Comparison of ENCODE assay signal across 28 mouse cellular contexts in the genomic region with DNA sequence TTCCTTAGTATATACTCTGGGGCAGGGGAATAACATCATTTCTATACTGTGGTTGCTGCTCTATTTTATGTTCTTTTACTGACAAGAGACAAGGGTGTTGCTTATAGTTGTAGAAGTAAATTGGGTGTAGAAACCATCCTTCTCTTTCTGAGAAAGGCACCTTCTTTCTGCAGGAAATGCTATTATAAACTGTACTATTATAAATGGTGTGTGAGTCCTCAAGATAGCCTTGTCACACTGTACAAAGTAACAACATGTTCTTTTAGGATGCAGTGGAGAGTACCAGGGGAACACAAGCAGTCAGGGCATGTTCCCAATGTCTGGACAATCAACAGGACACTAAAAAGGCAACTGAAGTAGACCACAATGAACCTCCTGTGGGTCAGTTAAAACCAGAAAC.
DNase-seq lines count a peak whose midpoint lies in the region; ATAC-seq and TF ChIP-seq lines count a peak whose summit lies in the region.
"Had no signal": no experiment of that assay in that cellular context is flagged by ENCODE, and none has a peak within 500 bp of the region (broad histone marks: within the 10 kb centered on the region; RNA-seq: fewer than 3 reads in every experiment).

No protein-coding gene starts in this region.

- no peaks in the 10 kb centered on the region for H3K4me1 ChIP-seq in lung, embryonic 14.5 days (ENCODE audit: insufficient read depth)
- no peaks in the 10 kb centered on the region for H3K4me1 ChIP-seq in lung, adult 2 months (ENCODE audit: control insufficient read depth, insufficient read depth, low read length)
- H3K4me1 ChIP-seq in lung, embryonic 16.5 days (replicated peaks; ENCODE audit: control insufficient read depth, insufficient read depth, low read length): no peaks in the 10 kb centered on the region
- H3K4me1 ChIP-seq: embryonic facial prominence, embryonic 13.5 days; embryonic facial prominence, embryonic 15.5 days; forebrain, embryonic 10.5 days; forebrain, embryonic 12.5 days had no signal

- no peak overlapping the region for H3K9ac ChIP-seq in lung, embryonic 14.5 days
- no peak overlapping the region for H3K9ac ChIP-seq in lung, embryonic 16.5 days (ENCODE audit: low read length)
- H3K9ac ChIP-seq: embryonic facial prominence, embryonic 13.5 days; embryonic facial prominence, embryonic 15.5 days; forebrain, embryonic 12.5 days had no signal

- H3K36me3 ChIP-seq in lung, embryonic 14.5 days (ENCODE audit: insufficient read depth): no peaks in the 10 kb centered on the region
- H3K36me3 ChIP-seq in lung, embryonic 16.5 days (ENCODE audit: control insufficient read depth, insufficient read depth, low read length): no peaks in the 10 kb centered on the region
- H3K36me3 ChIP-seq: embryonic facial prominence, embryonic 13.5 days; embryonic facial prominence, embryonic 15.5 days; forebrain, embryonic 10.5 days; forebrain, embryonic 12.5 days; G1E had no signal

- no peaks in the 10 kb centered on the region for H3K9me3 ChIP-seq in lung, embryonic 14.5 days (ENCODE audit: low read depth, low read length)
- H3K9me3 ChIP-seq in lung, embryonic 16.5 days (ENCODE audit: control insufficient read depth, low read length): no peaks in the 10 kb centered on the region
- H3K9me3 ChIP-seq: embryonic facial prominence, embryonic 13.5 days; embryonic facial prominence, embryonic 15.5 days; forebrain, embryonic 10.5 days; forebrain, embryonic 12.5 days; G1E had no signal

- H3K27ac ChIP-seq in lung, embryonic 14.5 days (ENCODE audit: low read depth): no peak overlapping the region
- H3K27ac ChIP-seq in lung, embryonic 16.5 days (ENCODE audit: low read length): no peak overlapping the region
- H3K27ac ChIP-seq: embryonic facial prominence, embryonic 13.5 days; embryonic facial prominence, embryonic 15.5 days; forebrain, embryonic 10.5 days; forebrain, embryonic 12.5 days had no signal

- TF ChIP-seq POLR2A in lung, adult 2 months (IDR thresholded peaks at IDR 0.05; ENCODE audit: borderline replicate concordance, extremely low read depth, low read depth, low read length): no peak

- no peak overlapping the region for H3K4me2 ChIP-seq in lung, embryonic 14.5 days
- no peak overlapping the region for H3K4me2 ChIP-seq in lung, embryonic 16.5 days (ENCODE audit: low read depth, low read length)
- H3K4me2 ChIP-seq: embryonic facial prominence, embryonic 13.5 days; embryonic facial prominence, embryonic 15.5 days; forebrain, embryonic 12.5 days had no signal

- peak; percentile 53 for DNase-seq in lung, embryonic 14.5 days
- DNase-seq in lung, adult 2 months: no peak
- no peak for DNase-seq in lung, adult 18-20 months
- peak; percentile 22 for DNase-seq in lung, postnatal 10 days
- DNase-seq in lung, postnatal 4 days: no peak
- DNase-seq: adrenal gland, adult 2 months; adrenal gland, postnatal 10 days; adrenal gland, postnatal 25 days; B cell, adult 2 months; cerebellum, adult 11 months; cerebellum, adult 18-20 months; cerebellum, adult 8-10 months; cerebellum, adult 9-11 months; cerebellum, postnatal 14 days; cerebellum, postnatal 36 days; embryo, embryonic 11 days had no signal

- H3K27me3 ChIP-seq in lung, embryonic 14.5 days (ENCODE audit: insufficient read depth, low read length): no peaks in the 10 kb centered on the region
- no peaks in the 10 kb centered on the region for H3K27me3 ChIP-seq in lung, embryonic 16.5 days (ENCODE audit: control insufficient read depth, insufficient read depth, low read depth, low read length)
- H3K27me3 ChIP-seq: CH12.LX; embryonic facial prominence, embryonic 13.5 days; embryonic facial prominence, embryonic 15.5 days; forebrain, embryonic 12.5 days; Patski had no signal

- no peak for TF ChIP-seq CTCF in lung, embryonic 14.5 days (IDR thresholded peaks at IDR 0.05; ENCODE audit: low read depth)
- TF ChIP-seq CTCF in lung, adult 2 months (IDR thresholded peaks at IDR 0.05; ENCODE audit: insufficient read depth, low read length): no peak

- peak; percentile 75; the same call in 1 of the 2 replicates for ATAC-seq in lung, embryonic 14.5 days (ENCODE audit: insufficient read depth)
- peak; percentile 86 for ATAC-seq in lung, embryonic 16.5 days (ENCODE audit: low read depth)
- ATAC-seq: CD4-positive, CD25-positive, alpha-beta regulatory T cell, adult 4 months; forebrain, embryonic 14.5 days; forebrain, embryonic 16.5 days; Patski had no signal

- H3K4me3 ChIP-seq in lung, embryonic 14.5 days (ENCODE audit: low read depth, low read length): no peak overlapping the region
- H3K4me3 ChIP-seq in lung, adult 2 months (replicated peaks; ENCODE audit: extremely low read depth, low read depth, low read length): no peak overlapping the region
- H3K4me3 ChIP-seq in lung, embryonic 16.5 days (ENCODE audit: low read length): no peak overlapping the region
- H3K4me3 ChIP-seq: embryonic facial prominence, embryonic 13.5 days; embryonic facial prominence, embryonic 15.5 days; erythroblast, embryonic 14.5 days; forebrain, embryonic 10.5 days; forebrain, embryonic 12.5 days had no signal

Comparison
In these comparisons a context has a peak if more than half of its experiments do, and no peak if none do; other contexts are left out.
1. DNase-seq: peak in lung, embryonic 14.5 days (single experiment) and lung, postnatal 10 days (single experiment); none in lung, adult 2 months (single experiment), lung, adult 18-20 months (0 of 2) and lung, postnatal 4 days (0 of 2).